Mouse (Mus musculus) left cerebral cortex, adult 2 months (tissue): ENCODE measurements at regions not wholly inside any gene's neighbourhood (a gene's known extent, or its start where the extent isn't known, plus 50 kb on each side); places are given as distances from the start of the nearest gene placed in this dataset.

Experiments
- DNase-seq, 2 experiments: peaks; one replicate each; pipeline ENCODE4 v3.0.0; 2021 to 2022; ENCODE audit warnings: low spot score in 2 of 2, mixed read lengths in 1 of 2; ENCODE audit errors: extremely low spot score in 1 of 2
- H3K27ac ChIP-seq: fragments of 200-600 bp; 2 replicates; pipeline ENCODE4 v1.8.1; 2022
- H3K4me3 ChIP-seq: fragments of 200-600 bp; 2 replicates; pipeline ENCODE4 v1.8.1; 2022
- CTCF ChIP-seq: fragments of 200-600 bp; IDR thresholded peaks from 2 replicates; pipeline ENCODE4 v1.8.1; 2022; ENCODE audit warnings: antibody characterized with exemption, mild to moderate bottlenecking, moderate library complexity
- intact Hi-C: fragments of 180-260 bp; cut with DNase I; formaldehyde crosslinking; loops from one replicate; pipeline ENCODE4 v1.15.1; 2025

- intact Hi-C loops: no loop called here
- H3K4me3 ChIP-seq: no peak overlapping the region
- no peak for DNase-seq
- TF ChIP-seq CTCF: no peak
- no peak overlapping the region for H3K27ac ChIP-seq
Measured at GRCm38 (mm10) chr17:9357572-9358159, 64.2 kb upstream of the Gm17728 start.
